Mouse (Mus musculus): ENCODE results near the gene Gsg1.
A peak's percentile ranks its signal among the peaks of the same experiment; 100 is the strongest.

The Gsg1 gene

GRCm38 (mm10) chr6:135203737-135204136, 50.4 kb downstream of the Gsg1 start:
- no peak for DNase-seq

- DNase-seq, result no peak
Measured at GRCm38 (mm10) chr6:135202668-135203067, 51.5 kb downstream of the Gsg1 start.

GRCm38 (mm10) chr6:135200122-135200957, 53.8 kb downstream of the Gsg1 start:
- DNase-seq, result no peak

GRCm38 (mm10) chr6:135198726-135199125, 55.4 kb downstream of the Gsg1 start:
- no peak for DNase-seq

GRCm38 (mm10) chr6:135197921-135198532, 56.1 kb downstream of the Gsg1 start, which contains the start of the genes Fam234b and Hebp1:
Fam234b (plus strand) TSS chr6:135197977.
Hebp1 (minus strand) TSS chr6:135198022.
- DNase-seq, result peak; percentile 80 to 82

- no peak for DNase-seq
Measured at GRCm38 (mm10) chr6:135197446-135197845, 56.7 kb downstream of the Gsg1 start.

- DNase-seq, result no peak
Measured at GRCm38 (mm10) chr6:135196707-135197106, 57.4 kb downstream of the Gsg1 start.

GRCm38 (mm10) chr6:135194907-135195306, 59.2 kb downstream of the Gsg1 start:
- DNase-seq, result no peak

- no peak for DNase-seq
Measured at GRCm38 (mm10) chr6:135193733-135194132, 60.4 kb downstream of the Gsg1 start.

- no peak for DNase-seq
Measured at GRCm38 (mm10) chr6:135192993-135193392, 61.2 kb downstream of the Gsg1 start.

GRCm38 (mm10) chr6:135191906-135192305, 62.2 kb downstream of the Gsg1 start:
- DNase-seq, result no peak

GRCm38 (mm10) chr6:135190122-135190521, 64.0 kb downstream of the Gsg1 start:
- DNase-seq, result no peak

- no peak for DNase-seq
Measured at GRCm38 (mm10) chr6:135188629-135189028, 65.5 kb downstream of the Gsg1 start.

Measured in thymus, adult 18-20 months (tissue).